Mouse (Mus musculus) forebrain, embryonic 11.5 days (tissue): Measurements from ENCODE around the gene Acat3. TPM values are rescaled to one million over a fixed set of nuclear protein-coding genes. Genes with fewer than 3 reads are reported as not detected.
"Not testable (repeated sequence)": the region's sequence is repeated elsewhere in the genome, so short reads cannot be mapped to it uniquely, and the experiment has no call there.

ENCODE experiments used
- ATAC-seq: fragments of 200-750 bp; cut with Nextera tagmentation; replicated peaks from 2 replicates; pipeline ENCODE4 v1.8.0; 2017; ENCODE audit warnings: moderate TSS enrichment; ENCODE audit not compliant: low FRiP score
- DNase-seq: peaks from one replicate; pipeline ENCODE4 v3.0.0-alpha.2; 2017; ENCODE audit warnings: low spot score
- H3K27ac ChIP-seq: fragments of 300-500 bp; sonication (generic); 2 replicates; pipeline ENCODE4 v1.5.1; 2014; ENCODE audit warnings: low read depth, low read length
- H3K27me3 ChIP-seq: fragments of 300-500 bp; sonication (generic); 2 replicates; pipeline ENCODE4 v1.6.1; 2014; ENCODE audit warnings: mild to moderate bottlenecking, low read length, mixed read lengths; ENCODE audit not compliant: control insufficient read depth, insufficient read depth
- H3K36me3 ChIP-seq: fragments of 300-500 bp; sonication (generic); 2 replicates; pipeline ENCODE4 v1.6.1; 2014; ENCODE audit warnings: mild to moderate bottlenecking, low read length, moderate library complexity, mixed read lengths; ENCODE audit not compliant: control insufficient read depth, insufficient read depth
- H3K4me1 ChIP-seq: fragments of 300-500 bp; sonication (generic); replicated peaks from 2 replicates; pipeline ENCODE4 v1.6.1; 2014; ENCODE audit warnings: low read length, mixed read lengths; ENCODE audit not compliant: control insufficient read depth, insufficient read depth
- H3K4me2 ChIP-seq: fragments of 300-500 bp; sonication (generic); 2 replicates; pipeline ENCODE4 v1.6.1; 2014; ENCODE audit warnings: low read depth, mild to moderate bottlenecking, low read length, moderate library complexity, mixed read lengths; ENCODE audit not compliant: severe bottlenecking
- H3K4me3 ChIP-seq: fragments of 300-500 bp; sonication (generic); 2 replicates; pipeline ENCODE4 v1.5.1; 2014; ENCODE audit warnings: low read depth, low read length
- H3K9ac ChIP-seq: fragments of 300-500 bp; sonication (generic); 2 replicates; pipeline ENCODE4 v1.6.1; 2014; ENCODE audit warnings: low read length
- H3K9me3 ChIP-seq: fragments of 300-500 bp; sonication (generic); 2 replicates; pipeline ENCODE4 v1.6.1; 2016; ENCODE audit warnings: low read length, mixed read lengths; ENCODE audit not compliant: control insufficient read depth
- WGBS: fragments of 180-500 bp; shearing (Covaris S2); extraction: QIAGEN DNeasy Blood & Tissue Kit; methylation state at CpG from one replicate; pipeline ENCODE4 v1.1.7; 2014; 5-methylcytosine and 5-hydroxymethylcytosine counted together
- polyA plus RNA-seq: library from polyadenylated mRNA; unstranded; fragments of >200 nt; fragmentation: Nextera tagmentation; extraction: Ambion mirVana; gene quantifications from 2 replicates; pipeline ENCODE4 v1.2.1, GENCODE M21; 2014

Gene Acat3
- polyA plus RNA-seq: 0.87 and 1.3 TPM in 2 replicates

DNA sequence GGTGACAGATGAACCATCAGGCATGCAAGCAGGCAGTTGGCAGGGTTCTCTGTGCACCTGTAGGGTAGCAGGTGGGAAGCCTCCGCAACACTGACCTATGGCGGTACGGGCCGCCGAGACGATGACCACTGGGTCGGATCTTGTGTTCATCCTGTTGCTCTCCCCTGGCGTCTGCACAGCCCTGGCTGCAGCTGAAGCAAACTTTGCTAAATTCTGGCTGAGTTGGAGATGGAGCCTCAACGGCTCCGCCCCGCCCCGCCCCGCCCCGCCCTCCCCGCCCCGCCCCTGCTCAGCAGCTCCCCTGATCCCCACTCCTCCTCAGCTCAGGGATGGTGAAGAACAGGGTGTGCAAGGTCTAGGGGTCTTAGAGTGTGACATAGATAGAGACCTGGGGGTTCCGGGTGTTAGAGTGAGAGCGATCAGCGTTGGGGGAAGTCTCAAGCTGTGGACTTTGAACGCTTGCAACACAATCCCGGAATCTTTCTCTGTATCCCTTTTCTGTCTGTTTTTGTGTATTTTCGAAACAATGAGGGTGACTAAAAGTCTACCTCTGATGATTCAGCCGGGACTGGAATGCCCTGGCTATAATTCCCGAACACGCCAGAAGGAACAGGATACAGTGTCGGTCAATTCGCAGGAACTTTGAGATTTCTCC lies at the start of gene Acat3:
Acat3 (minus strand) TSS at position 450 of the 655 bp plus-strand sequence.
- DNase-seq (peak; percentile 62), ATAC-seq (peak; percentile 63)
- Histone ChIP-seq H3K4me1 (peaks cover 3% of the 10 kb centered on the region; the same call in 1 of the 2 replicates), H3K27ac (no peak within 1 kb of the TSS), H3K4me3 (peak within 1 kb of the TSS; percentile 16; the same call in 1 of the 2 replicates), H3K9me3 (no peaks in the 10 kb centered on the region), H3K9ac (peak within 1 kb of the TSS; percentile 3; the same call in 1 of the 2 replicates), H3K4me2 (peak within 1 kb of the TSS; percentile 44), H3K36me3 (peaks cover 2% of the 10 kb centered on the region; the same call in 1 of the 2 replicates), H3K27me3 (no peaks in the 10 kb centered on the region)
- 16% methylated on average over 27 of the region's 27 CpGs for WGBS

DNA sequence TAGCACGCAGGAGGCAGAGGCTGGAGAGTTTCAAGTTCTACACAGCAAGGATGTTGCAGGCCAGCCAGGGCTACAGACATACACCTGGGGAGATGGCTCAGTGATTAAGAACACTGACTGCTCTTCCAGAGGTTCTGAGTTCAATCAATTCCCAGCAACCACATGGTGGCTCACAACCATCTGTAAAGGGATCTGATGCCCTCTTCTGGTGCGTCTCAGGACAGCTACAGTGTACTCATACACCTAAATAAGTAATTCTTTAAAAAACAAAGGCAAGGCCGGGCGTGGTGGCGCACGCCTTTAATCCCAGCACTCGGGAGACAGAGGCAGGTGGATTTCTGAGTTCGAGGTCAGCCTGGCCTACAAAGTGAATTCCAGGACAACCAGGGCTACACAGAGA lies 47.7 kb upstream of the Acat3 start:
- H3K36me3 ChIP-seq, H3K9ac ChIP-seq, H3K27ac ChIP-seq, DNase-seq, H3K4me3 ChIP-seq, H3K9me3 ChIP-seq, H3K4me2 ChIP-seq, H3K4me1 ChIP-seq, H3K27me3 ChIP-seq, ATAC-seq: not testable (repeated sequence)
- WGBS: 95% methylated on average over 8 of the region's 8 CpGs

DNA sequence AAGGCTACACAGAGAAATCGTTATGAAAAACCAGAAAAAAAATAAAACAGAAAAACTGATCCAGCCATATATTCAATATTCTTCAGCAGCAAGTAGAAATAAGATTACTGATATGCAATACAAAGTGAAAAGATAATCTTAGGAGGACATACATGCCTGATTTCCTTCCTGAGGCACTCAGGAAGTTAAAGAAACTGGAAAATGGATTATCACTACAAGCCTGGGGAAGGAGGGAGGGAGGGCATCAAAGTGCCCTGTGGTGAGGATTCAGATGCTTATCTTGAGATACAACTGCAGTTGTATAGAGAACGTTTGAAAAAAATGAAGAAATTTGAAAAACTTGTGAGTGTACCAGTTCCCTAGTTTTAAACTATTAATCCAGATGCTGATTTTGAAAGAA lies 43.6 kb upstream of the Acat3 start:
- H3K4me2 ChIP-seq: no peak overlapping the region
- ATAC-seq: no peak

DNA sequence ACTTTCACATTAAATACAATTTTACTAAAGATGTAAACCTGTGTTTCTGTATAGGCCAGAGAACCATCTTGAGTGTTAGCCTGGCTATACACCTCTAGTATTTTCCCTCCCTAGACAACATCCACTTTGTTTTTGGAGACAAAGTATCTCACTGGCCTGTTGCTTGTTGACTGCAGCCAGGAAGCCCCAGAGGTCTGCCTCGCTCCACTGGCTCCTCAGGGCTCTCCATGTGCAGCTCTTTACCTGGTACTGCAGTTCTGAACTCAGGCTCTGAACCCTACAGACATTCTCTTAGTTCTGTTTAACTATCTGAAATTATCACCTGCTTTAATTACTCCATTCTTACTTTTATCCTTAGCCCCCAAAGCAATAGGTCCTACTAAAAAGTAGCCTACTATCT lies 38.1 kb upstream of the Acat3 start:
- H3K4me1 ChIP-seq: no peaks in the 10 kb centered on the region
- WGBS: 100% methylated on average over 1 of the region's 1 CpGs
- H3K36me3 ChIP-seq: peaks cover 13% of the 10 kb centered on the region; the same call in 1 of the 2 replicates
- H3K4me3 ChIP-seq: no peak overlapping the region
- H3K9me3 ChIP-seq: no peaks in the 10 kb centered on the region
- H3K4me2 ChIP-seq: no peak overlapping the region
- no peak overlapping the region for H3K9ac ChIP-seq
- no peak for ATAC-seq
- no peak for DNase-seq
- no peaks in the 10 kb centered on the region for H3K27me3 ChIP-seq
- no peak overlapping the region for H3K27ac ChIP-seq

More for the DNA sequence above, 43.6 kb upstream of the Acat3 start:
- H3K27me3 ChIP-seq: no peaks in the 10 kb centered on the region
- H3K36me3 ChIP-seq: peaks cover 8% of the 10 kb centered on the region; the same call in 1 of the 2 replicates
- WGBS: 82% methylated on average over 2 of the region's 2 CpGs
- no peak overlapping the region for H3K9ac ChIP-seq
- H3K27ac ChIP-seq: no peak overlapping the region
- no peaks in the 10 kb centered on the region for H3K9me3 ChIP-seq
- no peaks in the 10 kb centered on the region for H3K4me1 ChIP-seq
- DNase-seq: no peak
- H3K4me3 ChIP-seq: no peak overlapping the region

DNA sequence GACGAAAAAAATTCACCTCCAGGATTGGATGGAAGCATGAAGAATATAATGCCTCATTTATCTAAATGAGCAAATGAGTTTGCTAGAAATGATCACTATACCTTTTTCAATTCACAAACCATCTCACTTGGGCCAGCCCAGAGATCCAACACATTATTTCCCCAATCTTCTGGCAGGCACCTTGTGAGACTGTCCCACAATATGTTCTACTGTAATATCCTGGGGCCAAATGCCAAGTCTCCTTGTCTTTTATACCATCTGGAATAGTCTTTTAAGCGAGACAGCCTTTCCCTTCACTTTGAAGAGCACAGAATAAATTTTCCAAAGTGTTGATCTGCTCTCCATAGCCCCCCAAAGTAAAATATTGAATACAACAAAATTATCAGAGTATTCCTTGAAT lies 33.5 kb upstream of the Acat3 start:
- H3K36me3 ChIP-seq: peaks cover 4% of the 10 kb centered on the region; the same call in 1 of the 2 replicates
- no peak for DNase-seq
- 89% methylated on average over 2 of the region's 2 CpGs for WGBS

DNA sequence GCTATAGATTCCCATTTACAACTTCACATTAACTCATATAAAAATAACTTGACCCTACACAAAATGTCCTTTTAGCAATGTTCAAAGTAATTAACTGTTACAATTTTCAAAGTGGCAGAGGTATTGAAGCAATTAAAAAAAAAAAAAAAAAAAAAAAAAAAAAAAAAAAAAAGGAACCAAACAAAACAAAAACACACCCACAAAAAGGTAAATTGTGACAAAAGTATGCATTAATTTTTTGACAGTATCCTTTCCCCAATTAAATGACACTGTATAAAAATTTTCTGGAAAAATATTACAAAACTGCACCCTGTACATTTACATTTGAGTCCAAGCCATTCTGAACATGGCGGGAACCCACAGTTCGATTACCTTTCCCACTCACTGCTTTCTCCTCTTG lies 26.8 kb upstream of the Acat3 start:
- no peak for DNase-seq
- Histone ChIP-seq H3K27me3 (no peaks in the 10 kb centered on the region), H3K27ac (no peak overlapping the region), H3K4me2 (no peak overlapping the region), H3K4me3 (no peak overlapping the region), H3K4me1 (no peaks in the 10 kb centered on the region), H3K9me3 (no peaks in the 10 kb centered on the region), H3K36me3 (no peaks in the 10 kb centered on the region; the same call in 1 of the 2 replicates), H3K9ac (no peak overlapping the region)
- ATAC-seq: no peak
- 95% methylated on average over 2 of the region's 2 CpGs for WGBS

More for the DNA sequence above, 33.5 kb upstream of the Acat3 start:
- Histone ChIP-seq H3K9ac (no peak overlapping the region), H3K4me3 (no peak overlapping the region), H3K9me3 (no peaks in the 10 kb centered on the region), H3K4me1 (no peaks in the 10 kb centered on the region), H3K27me3 (no peaks in the 10 kb centered on the region), H3K4me2 (no peak overlapping the region), H3K27ac (no peak overlapping the region)
- ATAC-seq: no peak

DNA sequence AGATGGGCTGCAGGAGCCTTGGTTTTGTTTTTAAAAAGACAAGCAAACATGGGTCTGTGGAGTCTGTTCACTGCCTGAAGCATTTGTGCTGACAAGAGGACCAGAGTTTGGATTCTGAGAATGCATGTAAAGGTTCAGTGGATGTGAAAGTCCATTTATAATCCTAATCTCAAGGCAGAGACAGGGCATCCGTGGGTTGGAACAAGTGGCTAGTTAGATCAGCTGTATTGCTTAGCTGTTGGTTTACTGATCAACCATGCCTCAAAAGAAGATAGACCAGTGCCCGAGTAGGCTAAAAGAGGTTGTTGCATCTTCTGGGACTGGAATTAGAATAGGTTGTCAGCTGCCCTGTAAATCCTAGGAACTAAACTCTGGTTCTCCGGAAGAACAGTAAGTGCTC lies 23.1 kb upstream of the Acat3 start:
- no peaks in the 10 kb centered on the region for H3K27me3 ChIP-seq
- no peak for ATAC-seq
- no peak overlapping the region for H3K9ac ChIP-seq
- peaks cover 5% of the 10 kb centered on the region; the same call in 1 of the 2 replicates for H3K4me1 ChIP-seq
- no peaks in the 10 kb centered on the region for H3K9me3 ChIP-seq
- 85% methylated on average over 3 of the region's 3 CpGs for WGBS
- H3K27ac ChIP-seq: no peak overlapping the region
- H3K36me3 ChIP-seq: no peaks in the 10 kb centered on the region; the same call in 1 of the 2 replicates
- H3K4me2 ChIP-seq: no peak overlapping the region
- no peak overlapping the region for H3K4me3 ChIP-seq
- DNase-seq: no peak

DNA sequence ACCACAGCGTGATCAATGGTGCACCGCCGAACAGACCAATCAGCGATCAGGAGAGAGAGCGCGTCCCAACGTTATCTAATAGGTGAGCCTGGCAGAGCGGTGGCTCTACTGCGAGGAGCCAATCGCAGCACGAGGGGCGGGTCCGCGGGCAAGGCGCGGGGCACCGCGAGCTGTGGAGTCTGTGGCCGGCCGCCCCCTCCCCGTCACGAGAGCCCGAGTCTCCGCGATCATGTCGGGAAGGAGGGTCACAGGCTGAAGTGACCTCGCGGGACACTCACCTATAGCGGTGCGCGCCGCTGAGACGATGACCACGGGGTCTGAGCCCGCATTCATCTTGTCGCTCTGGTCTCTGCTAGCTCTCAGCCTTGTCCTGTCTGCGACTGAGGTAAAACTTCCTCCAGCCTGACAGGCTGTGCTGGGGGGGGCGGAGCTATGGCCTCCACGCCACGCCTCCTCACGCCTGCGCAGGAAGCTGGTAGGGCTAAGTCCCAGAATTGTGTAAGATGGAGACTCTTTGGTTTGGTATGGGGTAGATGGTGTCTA lies 20.0 kb upstream of the Acat3 start, which contains the start of gene Acat2:
Acat2 (minus strand) TSS at position 417 of the 543 bp plus-strand sequence.
- peak within 1 kb of the TSS; percentile 62 for H3K4me3 ChIP-seq
- peak; percentile 94 for DNase-seq
- no peaks in the 10 kb centered on the region for H3K27me3 ChIP-seq
- no peaks in the 10 kb centered on the region for H3K9me3 ChIP-seq
- ATAC-seq: peak; percentile 99
- peaks cover 4% of the 10 kb centered on the region; the same call in 1 of the 2 replicates for H3K36me3 ChIP-seq
- H3K9ac ChIP-seq: peak within 1 kb of the TSS; percentile 58
- H3K4me1 ChIP-seq: peaks cover 5% of the 10 kb centered on the region; the same call in 1 of the 2 replicates
- WGBS: under 1% methylated on average over 42 of the region's 42 CpGs
- H3K27ac ChIP-seq: peak within 1 kb of the TSS; percentile 85
- peak within 1 kb of the TSS; percentile 73 for H3K4me2 ChIP-seq
